In the genomic region with DNA sequence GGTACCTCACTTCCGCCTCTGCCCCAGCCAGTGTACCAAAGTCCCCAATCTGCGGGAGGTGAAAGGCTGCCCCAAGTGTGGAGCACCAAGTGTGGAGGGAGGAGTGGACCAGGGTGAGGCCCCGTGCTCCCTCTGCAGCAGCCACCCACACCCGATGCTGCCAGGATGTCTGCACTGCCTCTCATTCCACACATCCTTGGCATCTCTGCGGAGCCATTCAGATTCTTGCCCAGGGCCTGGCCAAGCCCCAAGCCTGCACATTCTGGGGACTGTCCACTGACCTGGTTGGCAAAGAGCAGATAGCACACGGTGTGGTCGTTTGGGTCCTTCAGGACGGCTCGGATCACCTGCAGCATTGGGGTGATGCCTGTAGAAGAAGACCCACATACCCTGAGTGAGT, we compare ENCODE assay signal across 26 mouse cellular contexts. TPM values are rescaled to one million over a fixed set of nuclear protein-coding genes. Genes with fewer than 3 reads are reported as not detected.
DNase-seq lines count a peak whose midpoint lies in the region; ATAC-seq and TF ChIP-seq lines count a peak whose summit lies in the region.
"Had no signal": no experiment of that assay in that cellular context is flagged by ENCODE, and none has a peak within 500 bp of the region (broad histone marks: within the 10 kb centered on the region; RNA-seq: fewer than 3 reads in every experiment).

No protein-coding gene starts in this region.

- no peak for TF ChIP-seq POLR2A in heart, adult 2 months (IDR thresholded peaks at IDR 0.05; ENCODE audit: insufficient read depth, low read depth, low read length)

- intact Hi-C loops in heart, adult 2 months (cut with DNase I): loop anchor here (10.0 kb wide), 1 partner anchor 355 kb away; a partner anchor contains a TSS

- H3K36me3 ChIP-seq in heart, adult 2 months (ENCODE audit: control insufficient read depth, insufficient read depth, low read length): no peaks in the 10 kb centered on the region
- H3K36me3 ChIP-seq in liver, embryonic 13.5 days: peaks cover 93% of the 10 kb centered on the region
- H3K36me3 ChIP-seq in liver, embryonic 11.5 days (ENCODE audit: control insufficient read depth, insufficient read depth, low read length): peaks cover 41% of the 10 kb centered on the region
- H3K36me3 ChIP-seq in midbrain, embryonic 11.5 days (ENCODE audit: control insufficient read depth, insufficient read depth, low read length): peaks cover 7% of the 10 kb centered on the region
- H3K36me3 ChIP-seq in midbrain, embryonic 14.5 days (ENCODE audit: control insufficient read depth, insufficient read depth, low read length): peaks cover 58% of the 10 kb centered on the region

- no peaks in the 10 kb centered on the region for H3K27me3 ChIP-seq in heart, adult 2 months (ENCODE audit: control insufficient read depth, insufficient read depth, low read length)
- H3K27me3 ChIP-seq in liver, embryonic 13.5 days: no peaks in the 10 kb centered on the region
- H3K27me3 ChIP-seq in liver, embryonic 11.5 days (replicated peaks; ENCODE audit: control insufficient read depth, insufficient read depth, low read length): no peaks in the 10 kb centered on the region
- no peaks in the 10 kb centered on the region for H3K27me3 ChIP-seq in midbrain, embryonic 11.5 days (ENCODE audit: control insufficient read depth, insufficient read depth, low read length)
- no peaks in the 10 kb centered on the region for H3K27me3 ChIP-seq in midbrain, embryonic 14.5 days (ENCODE audit: control insufficient read depth, insufficient read depth, low read length)
- H3K27me3 ChIP-seq: embryonic facial prominence, embryonic 13.5 days; forebrain, embryonic 15.5 days; heart, embryonic 13.5 days; hindbrain, embryonic 13.5 days; midbrain, embryonic 15.5 days; Patski had no signal

- no peaks in the 10 kb centered on the region for H3K9me3 ChIP-seq in liver, embryonic 13.5 days (replicated peaks)
- no peaks in the 10 kb centered on the region for H3K9me3 ChIP-seq in liver, embryonic 11.5 days (ENCODE audit: control insufficient read depth, low read length)
- no peaks in the 10 kb centered on the region for H3K9me3 ChIP-seq in midbrain, embryonic 11.5 days (ENCODE audit: control insufficient read depth, low read length)
- no peaks in the 10 kb centered on the region for H3K9me3 ChIP-seq in midbrain, embryonic 14.5 days (ENCODE audit: control insufficient read depth, low read length)
- H3K9me3 ChIP-seq: embryonic facial prominence, embryonic 13.5 days; forebrain, embryonic 10.5 days; forebrain, embryonic 15.5 days; G1E; heart, embryonic 13.5 days; midbrain, embryonic 15.5 days had no signal

- H3K27ac ChIP-seq in heart, adult 2 months: no peak overlapping the region
- H3K27ac ChIP-seq in liver, embryonic 13.5 days: peak overlapping the region; percentile 47; the same call in 1 of the 2 replicates
- H3K27ac ChIP-seq in liver, embryonic 11.5 days (ENCODE audit: low read depth, low read length): no peak overlapping the region
- H3K27ac ChIP-seq in midbrain, embryonic 11.5 days (ENCODE audit: low read depth, low read length): no peak overlapping the region
- no peak overlapping the region for H3K27ac ChIP-seq in midbrain, embryonic 14.5 days (replicated peaks; ENCODE audit: low read depth, low read length)
- H3K27ac ChIP-seq: embryonic facial prominence, embryonic 13.5 days; forebrain, embryonic 10.5 days; forebrain, embryonic 15.5 days; heart, embryonic 13.5 days; hindbrain, embryonic 13.5 days; kidney, postnatal 0 days; midbrain, embryonic 15.5 days had no signal

- no peak for TF ChIP-seq EP300 in heart, adult 2 months (IDR thresholded peaks at IDR 0.05; ENCODE audit: insufficient read depth, low read depth, low read length)

- ATAC-seq in liver, embryonic 13.5 days (ENCODE audit: low read depth): no peak
- ATAC-seq in liver, embryonic 11.5 days (replicated peaks; ENCODE audit: low FRiP score): no peak
- ATAC-seq in midbrain, embryonic 11.5 days (ENCODE audit: low FRiP score): no peak
- no peak for ATAC-seq in midbrain, embryonic 14.5 days (ENCODE audit: low FRiP score, low TSS enrichment)
- ATAC-seq: forebrain, embryonic 15.5 days; intestine, embryonic 16.5 days; midbrain, embryonic 15.5 days; Patski had no signal

- no peak overlapping the region for H3K4me2 ChIP-seq in liver, embryonic 13.5 days
- H3K4me2 ChIP-seq in liver, embryonic 11.5 days: no peak overlapping the region
- no peak overlapping the region for H3K4me2 ChIP-seq in midbrain, embryonic 11.5 days
- H3K4me2 ChIP-seq in midbrain, embryonic 14.5 days (ENCODE audit: low read length): no peak overlapping the region
- H3K4me2 ChIP-seq: embryonic facial prominence, embryonic 13.5 days; forebrain, embryonic 15.5 days; heart, embryonic 13.5 days; hindbrain, embryonic 13.5 days; lung, embryonic 14.5 days; midbrain, embryonic 15.5 days had no signal

- TF ChIP-seq CTCF in heart, adult 2 months (IDR thresholded peaks at IDR 0.05): no peak

- H3K4me1 ChIP-seq in heart, adult 2 months (ENCODE audit: control insufficient read depth, insufficient read depth, low read length): peaks cover 3% of the 10 kb centered on the region
- peaks cover 68% of the 10 kb centered on the region for H3K4me1 ChIP-seq in liver, embryonic 13.5 days (replicated peaks)
- H3K4me1 ChIP-seq in liver, embryonic 11.5 days (replicated peaks; ENCODE audit: control insufficient read depth, insufficient read depth, low read length): peaks cover 9% of the 10 kb centered on the region
- peaks cover 14% of the 10 kb centered on the region for H3K4me1 ChIP-seq in midbrain, embryonic 11.5 days (ENCODE audit: control insufficient read depth, insufficient read depth, low read length)
- H3K4me1 ChIP-seq in midbrain, embryonic 14.5 days (ENCODE audit: control insufficient read depth, insufficient read depth, low read length): no peaks in the 10 kb centered on the region
- H3K4me1 ChIP-seq: forebrain, embryonic 15.5 days; midbrain, embryonic 15.5 days had no signal

- WGBS in heart, adult 2 months: 64% methylated on average over 9 of the region's 9 CpGs
- whole genome bisulfite sequencing in liver, embryonic 13.5 days (ENCODE audit: insufficient replicate concordance): 89% methylated on average over 9 of the region's 9 CpGs
- WGBS in liver, embryonic 11.5 days: 93% methylated on average over 9 of the region's 9 CpGs
- WGBS in midbrain, embryonic 11.5 days: 97% methylated on average over 9 of the region's 9 CpGs
- WGBS in midbrain, embryonic 14.5 days: 96% methylated on average over 9 of the region's 9 CpGs

- DNase-seq in cerebellum, adult 8-10 months: peak; percentile 12
- no peak for DNase-seq in cerebellum, adult 11-12 months
- peak; percentile 33 to 45 for DNase-seq in heart, adult 2 months
- DNase-seq in heart, adult 8-10 months (ENCODE audit: low spot score): no peak
- no peak for DNase-seq in liver, embryonic 13.5 days
- DNase-seq in liver, embryonic 11.5 days (ENCODE audit: low spot score): no peak
- peak; percentile 41 for DNase-seq in midbrain, embryonic 11.5 days (ENCODE audit: low spot score, missing footprints)
- DNase-seq in midbrain, embryonic 14.5 days: no peak
- DNase-seq: adrenal gland, postnatal 10 days; kidney, adult 8-10 months; kidney, postnatal 4 days; left cerebral cortex, postnatal 4 days; lung, embryonic 14.5 days; spleen, adult 18-20 months; thymus, adult 2 months; thymus, postnatal 36 days had no signal

- H3K9ac ChIP-seq in heart, adult 2 months (ENCODE audit: low read depth, low read length): no peak overlapping the region
- no peak overlapping the region for H3K9ac ChIP-seq in liver, embryonic 13.5 days
- H3K9ac ChIP-seq in liver, embryonic 11.5 days (ENCODE audit: low read depth, low read length): no peak overlapping the region
- no peak overlapping the region for H3K9ac ChIP-seq in midbrain, embryonic 11.5 days (ENCODE audit: low read length)
- H3K9ac ChIP-seq in midbrain, embryonic 14.5 days (replicated peaks; ENCODE audit: low read length): no peak overlapping the region
- H3K9ac ChIP-seq: embryonic facial prominence, embryonic 13.5 days; forebrain, embryonic 15.5 days; heart, embryonic 13.5 days; hindbrain, embryonic 13.5 days; lung, embryonic 14.5 days; midbrain, embryonic 15.5 days had no signal

- H3K4me3 ChIP-seq in heart, adult 2 months: no peak overlapping the region
- H3K4me3 ChIP-seq in liver, embryonic 13.5 days (replicated peaks): no peak overlapping the region
- no peak overlapping the region for H3K4me3 ChIP-seq in liver, embryonic 11.5 days (ENCODE audit: low read depth, low read length)
- no peak overlapping the region for H3K4me3 ChIP-seq in midbrain, embryonic 11.5 days (ENCODE audit: low read depth, low read length)
- H3K4me3 ChIP-seq in midbrain, embryonic 14.5 days (replicated peaks; ENCODE audit: low read depth, low read length): no peak overlapping the region
- H3K4me3 ChIP-seq: embryonic facial prominence, embryonic 13.5 days; forebrain, embryonic 10.5 days; forebrain, embryonic 15.5 days; heart, embryonic 13.5 days; hindbrain, embryonic 13.5 days; midbrain, embryonic 15.5 days had no signal

- H3K79me2 ChIP-seq in heart, adult 2 months (replicated peaks; ENCODE audit: control insufficient read depth, insufficient read depth, low read length): no peaks in the 10 kb centered on the region

RNA-seq across cellular contexts. Expression of a gene that starts 10.6 kb away (rescaled TPM):
- total RNA-seq in heart, adult 2 months (2021): 10 to 100 TPM; 23.6 to 24.7 TPM
- polyA plus RNA-seq in heart, adult 2 months (2012; rRNA removed): 20.0 and 27.0 TPM in 2 replicates
- 10 to 100 TPM; 23.5 to 27.1 (median 26.2) TPM for total RNA-seq in heart, adult 8-10 months (2022)
- 65.0 and 69.6 TPM in 2 replicates for polyA plus RNA-seq in liver, embryonic 13.5 days (2015; fragmentation: Nextera tagmentation; extraction: Ambion mirVana)
- 117 and 127 TPM in 2 replicates for polyA plus RNA-seq in liver, embryonic 11.5 days (2014; fragmentation: Nextera tagmentation; extraction: Ambion mirVana)
- polyA plus RNA-seq in midbrain, embryonic 11.5 days (2014; fragmentation: Nextera tagmentation; extraction: Ambion mirVana): 167 and 173 TPM in 2 replicates
- 148 and 174 TPM in 2 replicates for polyA plus RNA-seq in midbrain, embryonic 14.5 days (2014; fragmentation: Nextera tagmentation; extraction: Ambion mirVana)

RNA-seq across cellular contexts. Expression of a gene that starts 12.6 kb away (rescaled TPM):
- total RNA-seq in heart, adult 2 months (2021): 10 to 100 TPM; 75.6 to 87.2 TPM
- polyA plus RNA-seq in heart, adult 2 months (2012; rRNA removed): 97.7 and 103 TPM in 2 replicates
- total RNA-seq in heart, adult 8-10 months (2022): 100 to 1,000 TPM in 2 of 4 experiments, 10 to 100 TPM in 2; 81.4 to 113 (median 96.2) TPM
- 110 and 147 TPM in 2 replicates for polyA plus RNA-seq in liver, embryonic 13.5 days (2015; fragmentation: Nextera tagmentation; extraction: Ambion mirVana)
- 210 and 219 TPM in 2 replicates for polyA plus RNA-seq in liver, embryonic 11.5 days (2014; fragmentation: Nextera tagmentation; extraction: Ambion mirVana)
- polyA plus RNA-seq in midbrain, embryonic 11.5 days (2014; fragmentation: Nextera tagmentation; extraction: Ambion mirVana): 156 and 161 TPM in 2 replicates
- 89.7 and 107 TPM in 2 replicates for polyA plus RNA-seq in midbrain, embryonic 14.5 days (2014; fragmentation: Nextera tagmentation; extraction: Ambion mirVana)

RNA-seq across cellular contexts. Expression of a gene that starts 37.2 kb away (rescaled TPM):
- 10 to 100 TPM; 39.9 to 40.9 TPM for total RNA-seq in heart, adult 2 months (2021)
- polyA plus RNA-seq in heart, adult 2 months (2012; rRNA removed): 60.0 and 62.0 TPM in 2 replicates
- 10 to 100 TPM; 38.9 to 42.7 (median 40.5) TPM for total RNA-seq in heart, adult 8-10 months (2022)
- polyA plus RNA-seq in liver, embryonic 13.5 days (2015; fragmentation: Nextera tagmentation; extraction: Ambion mirVana): 35.6 and 40.9 TPM in 2 replicates
- polyA plus RNA-seq in liver, embryonic 11.5 days (2014; fragmentation: Nextera tagmentation; extraction: Ambion mirVana): 71.1 and 77.6 TPM in 2 replicates
- polyA plus RNA-seq in midbrain, embryonic 11.5 days (2014; fragmentation: Nextera tagmentation; extraction: Ambion mirVana): 70.5 and 79.6 TPM in 2 replicates
- 57.0 and 62.3 TPM in 2 replicates for polyA plus RNA-seq in midbrain, embryonic 14.5 days (2014; fragmentation: Nextera tagmentation; extraction: Ambion mirVana)

Comparison
In these comparisons a context has a peak if more than half of its experiments do, and no peak if none do; other contexts are left out.
1. DNase-seq: peak in cerebellum, adult 8-10 months (single experiment), heart, adult 2 months (2 of 2) and midbrain, embryonic 11.5 days (single experiment); none in cerebellum, adult 11-12 months (single experiment), heart, adult 8-10 months (single experiment), liver, embryonic 13.5 days (single experiment), liver, embryonic 11.5 days (single experiment) and midbrain, embryonic 14.5 days (single experiment).